Mouse (Mus musculus): ENCODE measurements around the gene Tent4b. TPM values are rescaled to one million over a fixed set of nuclear protein-coding genes. Genes with fewer than 3 reads are reported as not detected.
"Not testable (repeated sequence)": the region's sequence is repeated elsewhere in the genome, so short reads cannot be mapped to it uniquely, and the experiment has no call there.

The Tent4b gene
- polyA plus RNA-seq, 1 experiment = 0.56 TPM

DNA sequence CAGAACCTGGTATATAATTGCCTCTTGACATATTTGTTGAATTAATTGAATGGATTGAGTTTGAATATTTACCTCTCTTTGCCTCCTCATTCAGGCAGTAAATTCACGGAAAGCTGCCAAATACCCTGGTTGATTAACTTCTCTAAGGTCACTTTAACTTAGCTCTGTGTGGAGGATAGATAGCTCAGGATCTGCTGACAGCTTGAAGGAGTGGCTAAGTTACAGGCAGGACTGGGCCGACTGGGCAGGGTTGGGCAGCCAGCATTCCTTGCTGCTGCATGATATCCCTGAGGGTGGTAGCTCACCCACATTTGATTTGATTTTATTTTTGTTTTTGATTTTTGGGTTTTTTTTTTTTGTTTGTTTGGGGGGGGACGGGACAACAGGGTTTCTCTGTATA lies 1.7 kb upstream of the Tent4b start:
- H3K27me3 ChIP-seq (ENCODE audit: control insufficient read depth) = 0 out of 2 replicates have a peak, but pooled peaks cover 6% of the 10 kb centered on the region
- no peak overlapping the region for H3K4me3 ChIP-seq (replicated peaks)
- peaks cover 8% of the 10 kb centered on the region for H3K36me3 ChIP-seq (ENCODE audit: control insufficient read depth)
- no peak for TF ChIP-seq TAL1 (IDR thresholded peaks at IDR 0.05; ENCODE audit: low read length)
- TF ChIP-seq GATA1 (IDR thresholded peaks at IDR 0.05; ENCODE audit: low read length) = no peak
- H3K9me3 ChIP-seq (ENCODE audit: control insufficient read depth, low read length) = no peaks in the 10 kb centered on the region
- peaks cover 38% of the 10 kb centered on the region for H3K4me1 ChIP-seq (ENCODE audit: control insufficient read depth)

DNA sequence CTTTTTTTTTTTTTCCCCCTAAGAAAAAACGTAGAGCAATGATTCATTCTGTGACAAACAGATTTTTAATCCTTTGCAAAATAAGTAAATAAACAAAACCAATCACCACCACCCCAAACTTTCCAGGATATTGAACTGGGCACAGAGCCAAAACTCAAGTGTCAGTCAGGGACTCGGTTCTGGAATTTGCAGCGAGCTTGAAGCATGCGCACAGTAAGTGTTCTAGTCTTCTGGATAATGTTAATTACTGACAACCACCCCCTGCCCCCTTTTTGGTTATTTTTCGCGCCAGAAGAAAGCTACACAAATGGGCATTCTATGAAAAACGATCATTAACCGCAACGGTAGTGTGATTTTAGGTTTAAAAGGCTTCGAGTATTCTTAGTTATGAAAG lies 465 bp upstream of the Tent4b start:
- no peak for TF ChIP-seq TAL1 (IDR thresholded peaks at IDR 0.05; ENCODE audit: low read length)
- no peak for TF ChIP-seq GATA1 (IDR thresholded peaks at IDR 0.05; ENCODE audit: low read length)

DNA sequence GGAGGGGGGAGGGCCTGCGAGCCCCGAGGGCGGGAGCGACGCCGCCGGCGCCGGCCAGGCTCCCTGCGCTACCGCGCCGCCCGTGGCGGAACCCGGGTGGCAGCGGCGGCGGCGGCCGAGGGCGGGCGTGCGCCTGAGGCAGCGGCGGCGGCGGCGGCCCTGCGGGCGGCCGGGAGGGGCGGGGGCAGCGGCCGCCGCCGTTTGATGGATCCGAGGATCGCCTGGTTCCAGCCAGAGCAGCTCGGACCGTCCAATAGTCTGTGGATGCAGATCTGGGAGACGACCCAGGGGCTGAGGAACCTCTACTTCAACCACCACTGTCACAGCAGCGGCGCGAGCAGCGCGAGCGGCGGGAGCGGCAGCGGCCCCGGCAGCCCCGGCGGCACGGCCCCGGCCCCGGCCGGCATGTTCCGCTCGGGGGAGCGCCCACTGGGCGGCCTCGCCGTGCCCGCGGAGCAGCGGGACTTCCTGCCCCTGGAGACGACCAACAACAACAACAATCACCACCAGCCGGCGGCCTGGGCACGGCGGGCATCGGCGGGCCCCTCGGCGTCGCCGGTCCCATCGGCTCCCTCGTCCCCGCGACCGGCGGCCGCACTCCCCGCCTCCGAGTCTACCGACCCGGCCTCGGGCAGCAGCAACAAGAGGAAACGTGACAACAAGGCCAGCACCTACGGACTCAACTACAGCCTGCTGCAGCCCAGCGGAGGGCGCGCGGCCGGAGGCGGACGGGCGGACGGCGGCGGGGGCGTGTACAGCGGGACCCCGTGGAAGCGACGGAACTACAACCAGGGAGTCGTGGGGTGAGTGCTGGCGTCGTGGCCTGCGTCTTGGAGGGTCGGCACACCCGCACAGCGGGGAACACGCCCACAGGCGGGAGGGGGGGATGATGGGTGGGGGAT lies 938 bp downstream of the Tent4b start:
- no peak for TF ChIP-seq TAL1 (IDR thresholded peaks at IDR 0.05; ENCODE audit: low read length)
- no peak for TF ChIP-seq GATA1 (IDR thresholded peaks at IDR 0.05; ENCODE audit: low read length)
- Histone ChIP-seq H3K36me3 (ENCODE audit: control insufficient read depth) (peaks cover 31% of the 10 kb centered on the region), H3K4me1 (ENCODE audit: control insufficient read depth) (peaks cover 43% of the 10 kb centered on the region), H3K9me3 (ENCODE audit: control insufficient read depth, low read length) (no peaks in the 10 kb centered on the region), H3K27me3 (ENCODE audit: control insufficient read depth) (no peaks in the 10 kb centered on the region), H3K4me3 (replicated peaks) (peak overlapping the region; percentile 94)

More for the DNA sequence above, 465 bp upstream of the Tent4b start:
- H3K9me3 ChIP-seq (ENCODE audit: control insufficient read depth, low read length) = no peaks in the 10 kb centered on the region
- H3K4me1 ChIP-seq (ENCODE audit: control insufficient read depth) = peaks cover 41% of the 10 kb centered on the region
- no peaks in the 10 kb centered on the region for H3K27me3 ChIP-seq (ENCODE audit: control insufficient read depth)
- H3K36me3 ChIP-seq (ENCODE audit: control insufficient read depth) = peaks cover 19% of the 10 kb centered on the region
- H3K4me3 ChIP-seq (replicated peaks) = peak overlapping the region; percentile 94

DNA sequence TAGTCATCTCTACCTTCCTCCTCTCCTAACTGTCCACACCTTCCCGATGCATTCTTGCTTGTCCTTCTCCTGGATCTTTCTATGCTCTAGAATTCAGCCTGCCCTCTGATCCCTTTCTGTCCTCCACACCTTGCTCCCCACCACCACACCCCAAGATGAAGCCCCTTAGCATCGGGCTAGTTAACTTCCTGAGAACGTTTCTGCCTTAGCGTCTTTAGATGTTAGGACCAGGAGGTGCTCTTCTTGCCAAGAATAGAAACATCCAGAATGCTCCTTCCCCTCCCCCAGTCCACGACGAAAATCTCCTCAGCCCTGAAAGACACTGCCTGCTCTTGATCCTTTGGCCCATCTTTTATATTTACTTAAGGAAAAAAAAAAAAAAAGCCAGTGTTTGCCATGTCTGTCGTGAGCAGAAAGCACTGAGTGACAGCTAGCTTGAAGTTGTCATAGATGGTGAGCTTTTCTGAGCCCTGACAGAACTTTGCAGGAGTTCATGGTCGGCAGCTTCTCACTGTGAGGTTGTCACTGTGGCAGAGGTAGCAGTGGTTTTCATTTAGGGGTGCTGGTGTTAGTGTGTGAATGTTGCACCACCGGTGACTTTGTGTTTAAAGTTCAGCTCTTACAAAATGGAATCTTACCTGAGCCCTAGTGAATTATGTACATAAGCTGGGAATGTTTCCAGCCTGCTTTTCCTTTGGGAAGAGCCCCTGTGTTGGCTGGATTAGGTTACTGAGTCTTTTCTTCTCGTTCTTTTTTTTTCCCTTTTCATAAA lies 1.9 kb downstream of the Tent4b start:
- no peak for TF ChIP-seq GATA1 (IDR thresholded peaks at IDR 0.05; ENCODE audit: low read length)
- TF ChIP-seq TAL1 (IDR thresholded peaks at IDR 0.05; ENCODE audit: low read length) = no peak
- no peaks in the 10 kb centered on the region for H3K27me3 ChIP-seq (ENCODE audit: control insufficient read depth)
- peaks cover 45% of the 10 kb centered on the region for H3K4me1 ChIP-seq (ENCODE audit: control insufficient read depth)
- H3K36me3 ChIP-seq (ENCODE audit: control insufficient read depth) = peaks cover 40% of the 10 kb centered on the region
- H3K9me3 ChIP-seq (ENCODE audit: control insufficient read depth, low read length) = no peaks in the 10 kb centered on the region
- peak overlapping the region; percentile 94 for H3K4me3 ChIP-seq (replicated peaks)

DNA sequence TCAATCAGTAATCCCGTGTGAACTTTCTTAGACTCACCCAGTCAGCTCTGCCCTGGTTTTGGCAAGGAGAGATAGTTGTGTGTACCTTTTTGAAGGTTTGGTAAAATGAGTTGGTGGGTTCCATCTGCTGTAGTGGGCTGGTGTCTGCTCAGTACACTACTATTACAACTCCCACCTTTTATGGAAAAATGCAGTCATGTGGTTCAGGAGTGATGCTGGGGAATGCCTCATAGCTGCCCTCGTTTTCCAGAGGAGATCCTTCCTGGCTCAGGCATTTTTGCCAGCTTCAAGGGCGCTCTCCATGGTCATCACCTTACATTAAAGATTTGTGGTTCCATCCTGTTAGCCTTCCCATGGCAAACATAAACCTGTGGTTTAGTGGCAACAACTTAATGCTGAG lies 2.6 kb downstream of the Tent4b start:
- no peaks in the 10 kb centered on the region for H3K9me3 ChIP-seq (ENCODE audit: control insufficient read depth, low read length)
- H3K27me3 ChIP-seq (ENCODE audit: control insufficient read depth) = no peaks in the 10 kb centered on the region
- H3K4me3 ChIP-seq (replicated peaks) = peak overlapping the region; percentile 94
- peaks cover 45% of the 10 kb centered on the region for H3K36me3 ChIP-seq (ENCODE audit: control insufficient read depth)
- TF ChIP-seq GATA1 (IDR thresholded peaks at IDR 0.05; ENCODE audit: low read length) (no peak), TAL1 (IDR thresholded peaks at IDR 0.05; ENCODE audit: low read length) (no peak)
- peaks cover 45% of the 10 kb centered on the region for H3K4me1 ChIP-seq (ENCODE audit: control insufficient read depth)

DNA sequence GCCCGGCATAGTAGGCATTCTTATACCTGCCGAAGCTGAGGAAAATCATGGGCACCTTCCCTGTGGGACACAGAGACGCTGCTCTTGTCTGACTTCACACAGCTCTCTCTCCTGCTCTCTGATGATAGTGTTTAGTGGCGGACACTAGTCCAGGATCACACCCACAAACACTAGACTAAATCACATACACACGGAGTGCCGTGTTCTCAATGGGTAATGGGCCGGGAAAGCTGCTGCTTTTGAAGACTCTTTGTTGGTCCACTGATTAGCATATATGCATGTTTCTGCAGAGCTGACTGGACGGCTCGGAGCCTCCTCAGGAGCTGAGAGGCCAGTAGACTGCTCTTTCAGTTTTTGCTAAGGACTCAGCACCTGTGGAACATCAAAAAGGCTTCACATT lies 7.0 kb downstream of the Tent4b start:
- no peak overlapping the region for H3K4me3 ChIP-seq (replicated peaks)
- H3K4me1 ChIP-seq (ENCODE audit: control insufficient read depth) = peaks cover 29% of the 10 kb centered on the region
- no peaks in the 10 kb centered on the region for H3K9me3 ChIP-seq (ENCODE audit: control insufficient read depth, low read length)
- no peak for TF ChIP-seq GATA1 (IDR thresholded peaks at IDR 0.05; ENCODE audit: low read length)
- TF ChIP-seq TAL1 (IDR thresholded peaks at IDR 0.05; ENCODE audit: low read length) = no peak
- H3K36me3 ChIP-seq (ENCODE audit: control insufficient read depth) = peaks cover 62% of the 10 kb centered on the region
- no peaks in the 10 kb centered on the region for H3K27me3 ChIP-seq (ENCODE audit: control insufficient read depth)

- no peak for TF ChIP-seq TAL1 (IDR thresholded peaks at IDR 0.05; ENCODE audit: low read length)
- TF ChIP-seq GATA1 (IDR thresholded peaks at IDR 0.05; ENCODE audit: low read length) = no peak
- H3K9me3 ChIP-seq (ENCODE audit: control insufficient read depth, low read length) = no peaks in the 10 kb centered on the region
- H3K36me3 ChIP-seq (ENCODE audit: control insufficient read depth) = peaks cover 60% of the 10 kb centered on the region
- H3K4me3 ChIP-seq (replicated peaks) = no peak overlapping the region
- H3K27me3 ChIP-seq (ENCODE audit: control insufficient read depth) = no peaks in the 10 kb centered on the region
- peaks cover 16% of the 10 kb centered on the region for H3K4me1 ChIP-seq (ENCODE audit: control insufficient read depth)
Measured at GRCm38 (mm10) chr8:88207121-88207821, 8.3 kb downstream of the Tent4b start.

DNA sequence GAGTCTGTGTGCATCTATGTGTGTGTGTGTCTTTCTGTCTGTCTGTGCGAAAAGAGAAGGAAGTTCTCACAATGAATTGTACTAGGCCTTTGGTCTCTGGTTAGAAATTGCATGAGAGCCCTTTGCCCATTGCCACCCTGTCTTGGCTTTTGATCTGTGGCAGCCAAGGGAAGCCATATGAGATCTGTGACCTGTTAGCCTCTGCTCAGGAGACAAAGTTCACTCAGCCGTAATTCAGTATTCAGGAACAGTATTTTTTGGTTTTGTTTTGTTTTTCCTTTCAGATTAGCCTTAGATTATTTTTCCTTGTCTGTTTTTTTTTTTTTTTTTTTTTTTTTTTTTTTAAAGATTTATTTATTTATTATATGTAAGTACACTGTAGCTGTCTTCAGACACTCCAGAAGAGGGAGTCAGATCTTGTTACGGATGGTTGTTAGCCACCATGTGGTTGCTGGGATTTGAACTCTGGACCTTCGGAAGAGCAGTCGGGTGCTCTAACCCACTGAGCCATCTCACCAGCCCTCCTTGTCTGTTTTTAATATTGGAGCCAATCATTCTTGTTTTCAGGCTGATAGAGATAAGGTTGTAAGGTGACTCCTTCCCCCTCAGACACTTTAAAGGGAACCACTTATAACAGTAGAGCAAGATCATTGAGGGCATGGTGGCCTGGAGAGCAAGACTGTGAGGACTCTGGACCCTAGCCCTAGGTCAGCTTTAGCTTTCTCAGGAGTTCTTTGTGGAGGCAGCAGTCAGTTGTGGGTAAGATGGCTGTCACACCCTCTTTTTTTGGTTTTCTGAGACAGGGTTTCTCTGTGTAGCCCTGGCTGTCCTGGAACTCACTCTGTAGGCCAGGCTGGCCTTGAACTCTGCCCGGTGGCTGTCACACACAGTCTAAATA lies 11.2 kb downstream of the Tent4b start:
- H3K4me3 ChIP-seq (replicated peaks); H3K9me3 ChIP-seq (ENCODE audit: control insufficient read depth, low read length); H3K27me3 ChIP-seq (ENCODE audit: control insufficient read depth): not testable (repeated sequence)
- Histone ChIP-seq H3K4me1 (ENCODE audit: control insufficient read depth) (peaks cover 10% of the 10 kb centered on the region), H3K36me3 (ENCODE audit: control insufficient read depth) (peaks cover 41% of the 10 kb centered on the region)

All from erythroblast, embryonic 14.5 days (primary cell).